Mouse (Mus musculus): Measurements from ENCODE around the gene Lingo1. TPM values are rescaled to one million over a fixed set of nuclear protein-coding genes. Genes with fewer than 3 reads are reported as not detected.

Gene Lingo1
- polyA plus RNA-seq, 1 experiment from 2014 or later = 1.3 TPM

DNA sequence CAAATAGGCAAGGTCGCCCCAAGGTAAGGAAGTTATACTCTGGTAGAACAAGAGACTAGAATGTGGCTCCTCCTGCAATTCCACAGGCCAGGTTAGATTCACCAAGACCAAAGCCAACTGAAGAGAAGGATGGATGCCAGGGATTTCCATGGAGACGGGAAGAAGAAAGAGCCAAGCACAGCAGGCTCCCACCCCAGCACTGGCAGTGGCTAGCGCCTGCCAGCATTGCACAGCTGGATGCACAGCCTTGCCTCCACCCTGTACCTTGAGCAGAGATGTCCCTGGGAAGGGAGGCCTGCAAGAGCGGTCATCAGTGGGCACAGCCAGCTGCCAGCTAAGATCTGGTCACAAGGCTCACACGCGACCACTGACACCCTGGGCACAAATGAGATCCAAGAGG, 42.9 kb downstream of the Lingo1 start:
- no peak for DNase-seq (ENCODE audit: low spot score)
- Histone ChIP-seq H3K4me1 (ENCODE audit: insufficient read depth, low read depth, low read length) (no peaks in the 10 kb centered on the region), H3K36me3 (ENCODE audit: insufficient read depth, low read length) (no peaks in the 10 kb centered on the region), H3K27me3 (replicated peaks; ENCODE audit: insufficient read depth, low read length) (no peaks in the 10 kb centered on the region), H3K9me3 (ENCODE audit: low read length) (no peaks in the 10 kb centered on the region), H3K9ac (replicated peaks; ENCODE audit: low read depth) (no peak overlapping the region), H3K27ac (ENCODE audit: low read length) (no peak overlapping the region), H3K4me3 (ENCODE audit: low read depth, low read length) (no peak overlapping the region), H3K4me2 (replicated peaks; ENCODE audit: low read depth, low read length) (no peak overlapping the region)
- no peak for ATAC-seq
- TF ChIP-seq CTCF (IDR thresholded peaks at IDR 0.05) (no peak), EP300 (IDR thresholded peaks at IDR 0.05) (no peak)
- WGBS = 78% methylated on average over 6 of the region's 6 CpGs

DNA sequence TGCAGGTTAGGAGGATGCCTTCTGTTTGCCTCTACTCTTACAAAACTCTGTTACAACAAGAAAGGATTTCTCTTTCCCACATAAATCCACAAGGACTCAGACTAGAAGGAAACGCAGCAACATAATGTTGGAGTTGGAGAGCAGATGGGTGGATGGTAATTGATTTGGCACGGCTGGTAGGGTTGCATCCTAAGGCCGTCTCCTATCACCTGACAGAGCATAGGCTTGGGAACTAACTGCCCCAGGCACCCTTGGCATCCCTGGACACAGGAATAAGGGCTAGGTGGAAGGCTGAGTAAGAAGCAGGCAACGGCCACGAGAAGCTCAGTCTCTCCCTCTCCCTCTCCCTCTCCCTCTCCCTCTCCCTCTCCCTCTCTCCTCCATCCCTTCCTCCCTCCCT, 48.2 kb downstream of the Lingo1 start:
- TF ChIP-seq EP300 (IDR thresholded peaks at IDR 0.05) (no peak), CTCF (IDR thresholded peaks at IDR 0.05) (no peak)
- H3K36me3 ChIP-seq (ENCODE audit: insufficient read depth, low read length) = no peaks in the 10 kb centered on the region
- no peak overlapping the region for H3K9ac ChIP-seq (replicated peaks; ENCODE audit: low read depth)
- WGBS = 74% methylated on average over 5 of the region's 5 CpGs
- H3K4me2 ChIP-seq (replicated peaks; ENCODE audit: low read depth, low read length) = no peak overlapping the region
- ATAC-seq (no peak), DNase-seq (ENCODE audit: low spot score) (no peak)
- H3K4me3 ChIP-seq (ENCODE audit: low read depth, low read length) = no peak overlapping the region
- H3K4me1 ChIP-seq (ENCODE audit: insufficient read depth, low read depth, low read length) = no peaks in the 10 kb centered on the region
- H3K27ac ChIP-seq (ENCODE audit: low read length) = no peak overlapping the region
- no peaks in the 10 kb centered on the region for H3K9me3 ChIP-seq (ENCODE audit: low read length)
- no peaks in the 10 kb centered on the region for H3K27me3 ChIP-seq (replicated peaks; ENCODE audit: insufficient read depth, low read length)

DNA sequence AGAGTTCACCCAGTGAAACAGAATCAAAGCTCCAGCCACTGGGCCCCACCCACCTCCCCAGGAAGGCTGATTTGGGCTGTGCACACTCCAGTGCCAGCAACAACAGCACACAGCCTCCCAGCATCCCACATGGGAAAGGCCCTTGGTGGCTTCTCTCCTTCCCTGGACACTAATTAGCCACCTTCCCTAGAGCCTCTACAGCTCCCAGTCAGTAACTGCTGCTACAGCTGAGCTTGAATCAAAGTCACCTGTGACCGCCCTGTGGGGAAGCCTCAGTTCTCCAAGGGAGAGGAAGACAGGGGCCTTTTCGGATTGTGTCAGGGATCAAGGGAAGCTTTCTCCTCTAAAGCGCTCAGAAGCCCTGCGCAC, 49.4 kb downstream of the Lingo1 start:
- no peak for DNase-seq (ENCODE audit: low spot score)

DNA sequence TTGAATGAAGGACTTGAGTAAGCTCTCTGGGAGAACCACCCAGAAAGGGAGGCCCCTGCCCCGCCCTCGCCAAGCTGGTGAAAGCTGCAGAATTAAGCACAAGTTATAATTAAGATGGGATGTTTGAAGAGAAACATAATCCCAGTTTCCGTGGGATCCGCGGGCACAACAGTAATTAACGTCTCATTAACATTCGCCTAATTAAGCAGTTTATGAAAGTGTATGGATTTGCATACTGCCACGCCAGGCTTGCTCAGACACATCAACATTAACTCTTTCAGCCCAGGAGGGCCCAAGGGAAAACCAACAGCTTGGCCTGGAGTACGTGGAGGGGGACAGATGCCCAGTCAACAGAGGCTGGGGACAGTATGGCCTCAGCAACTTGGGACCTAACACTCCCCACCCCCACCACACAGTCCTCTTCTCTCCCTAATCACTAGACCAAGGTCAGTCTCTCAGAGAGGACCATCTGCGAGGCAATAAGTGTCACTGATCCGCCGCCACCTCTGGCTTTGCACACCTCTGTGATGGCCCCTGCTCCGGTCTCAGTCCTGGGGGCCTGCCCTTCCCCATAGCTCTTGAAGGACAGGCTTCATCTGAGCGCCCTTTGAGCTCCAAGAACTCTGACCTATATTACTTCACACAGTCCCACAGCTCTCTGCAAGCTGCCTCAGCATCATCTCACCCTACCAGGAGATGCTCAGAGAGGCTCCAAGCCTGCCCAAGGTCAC, 49.9 kb downstream of the Lingo1 start:
- ATAC-seq = no peak
- WGBS = 66% methylated on average over 14 of the region's 14 CpGs

More for the DNA sequence above, 49.4 kb downstream of the Lingo1 start:
- ATAC-seq = no peak
- Histone ChIP-seq H3K27ac (ENCODE audit: low read length) (no peak overlapping the region), H3K4me2 (replicated peaks; ENCODE audit: low read depth, low read length) (no peak overlapping the region), H3K4me1 (ENCODE audit: insufficient read depth, low read depth, low read length) (no peaks in the 10 kb centered on the region), H3K4me3 (ENCODE audit: low read depth, low read length) (no peak overlapping the region), H3K36me3 (ENCODE audit: insufficient read depth, low read length) (no peaks in the 10 kb centered on the region), H3K9me3 (ENCODE audit: low read length) (no peaks in the 10 kb centered on the region), H3K27me3 (replicated peaks; ENCODE audit: insufficient read depth, low read length) (no peaks in the 10 kb centered on the region), H3K9ac (replicated peaks; ENCODE audit: low read depth) (no peak overlapping the region)
- WGBS = 68% methylated on average over 4 of the region's 4 CpGs
- TF ChIP-seq EP300 (IDR thresholded peaks at IDR 0.05) = no peak
- no peak for TF ChIP-seq CTCF (IDR thresholded peaks at IDR 0.05)

DNA sequence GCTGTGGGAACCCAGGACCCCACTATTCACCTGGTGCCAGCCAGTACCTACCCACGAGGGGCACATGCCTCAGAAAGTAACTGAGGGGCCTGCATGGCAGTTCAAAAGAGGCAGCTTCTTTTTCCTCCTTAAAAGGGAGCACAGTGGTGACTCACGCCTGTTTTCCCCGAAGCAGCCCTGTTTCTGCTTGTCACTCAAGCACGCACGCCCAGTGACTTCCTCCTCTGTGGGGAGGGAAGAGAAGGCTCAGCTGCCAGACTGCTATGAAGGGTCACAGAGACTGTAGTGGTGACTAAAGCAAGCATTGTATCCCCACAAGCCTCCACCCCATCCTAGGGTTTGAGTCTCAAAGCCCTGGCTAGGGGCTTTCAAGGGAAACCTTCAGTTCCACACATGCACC, 51.9 kb downstream of the Lingo1 start:
- 19% methylated on average over 4 of the region's 5 CpGs for WGBS
- H3K9me3 ChIP-seq (ENCODE audit: low read length) = no peaks in the 10 kb centered on the region
- H3K4me3 ChIP-seq (ENCODE audit: low read depth, low read length) = no peak overlapping the region
- DNase-seq (ENCODE audit: low spot score) = peak; percentile 53
- TF ChIP-seq EP300 (IDR thresholded peaks at IDR 0.05) = no peak
- TF ChIP-seq CTCF (IDR thresholded peaks at IDR 0.05) = no peak
- no peaks in the 10 kb centered on the region for H3K4me1 ChIP-seq (ENCODE audit: insufficient read depth, low read depth, low read length)
- ATAC-seq = peak; percentile 44; the same call in 1 of the 2 replicates
- H3K27me3 ChIP-seq (replicated peaks; ENCODE audit: insufficient read depth, low read length) = no peaks in the 10 kb centered on the region
- no peak overlapping the region for H3K4me2 ChIP-seq (replicated peaks; ENCODE audit: low read depth, low read length)
- no peak overlapping the region for H3K9ac ChIP-seq (replicated peaks; ENCODE audit: low read depth)
- no peak overlapping the region for H3K27ac ChIP-seq (ENCODE audit: low read length)
- no peaks in the 10 kb centered on the region for H3K36me3 ChIP-seq (ENCODE audit: insufficient read depth, low read length)

More for the DNA sequence above, 49.9 kb downstream of the Lingo1 start:
- no peak for DNase-seq (ENCODE audit: low spot score)
- TF ChIP-seq EP300 (IDR thresholded peaks at IDR 0.05) (no peak), CTCF (IDR thresholded peaks at IDR 0.05) (no peak)
- no peaks in the 10 kb centered on the region for H3K36me3 ChIP-seq (ENCODE audit: insufficient read depth, low read length)
- no peaks in the 10 kb centered on the region for H3K4me1 ChIP-seq (ENCODE audit: insufficient read depth, low read depth, low read length)
- no peaks in the 10 kb centered on the region for H3K27me3 ChIP-seq (replicated peaks; ENCODE audit: insufficient read depth, low read length)
- no peak overlapping the region for H3K4me2 ChIP-seq (replicated peaks; ENCODE audit: low read depth, low read length)
- H3K9ac ChIP-seq (replicated peaks; ENCODE audit: low read depth) = no peak overlapping the region
- H3K27ac ChIP-seq (ENCODE audit: low read length) = no peak overlapping the region
- H3K9me3 ChIP-seq (ENCODE audit: low read length) = no peaks in the 10 kb centered on the region
- no peak overlapping the region for H3K4me3 ChIP-seq (ENCODE audit: low read depth, low read length)

DNA sequence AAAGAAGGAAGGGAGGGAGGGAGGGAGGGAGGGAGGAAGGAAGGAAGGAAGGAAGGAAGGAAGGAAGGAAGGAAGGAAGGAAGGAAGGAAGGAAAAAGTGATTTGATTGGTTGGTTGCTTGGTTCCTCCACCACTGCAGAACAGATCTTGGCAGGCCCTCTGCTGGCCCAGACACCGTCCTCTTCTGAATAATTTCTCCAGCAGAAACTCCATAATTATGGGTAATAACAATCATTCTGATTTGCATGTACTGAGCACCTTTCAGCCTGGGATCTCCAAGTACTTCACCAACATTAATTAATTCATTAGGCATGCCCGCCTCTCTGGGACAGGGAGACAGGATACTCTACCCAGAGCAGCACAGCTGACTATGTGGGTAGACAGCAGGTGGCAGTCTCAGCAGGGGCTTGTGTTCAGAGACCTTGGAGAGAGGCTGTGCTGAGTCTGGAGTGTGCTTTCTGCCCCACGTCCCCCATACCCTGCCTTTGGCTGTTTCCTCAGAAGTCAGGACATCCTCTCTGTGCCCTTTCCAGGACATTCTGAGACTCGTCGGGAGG, 57.0 kb downstream of the Lingo1 start:
- no peak overlapping the region for H3K4me2 ChIP-seq (replicated peaks; ENCODE audit: low read depth, low read length)
- 58% methylated on average over 5 of the region's 5 CpGs for WGBS
- TF ChIP-seq EP300 (IDR thresholded peaks at IDR 0.05) (no peak), CTCF (IDR thresholded peaks at IDR 0.05) (peak; percentile 39)
- H3K36me3 ChIP-seq (ENCODE audit: insufficient read depth, low read length) = no peaks in the 10 kb centered on the region
- no peak overlapping the region for H3K4me3 ChIP-seq (ENCODE audit: low read depth, low read length)
- no peaks in the 10 kb centered on the region for H3K4me1 ChIP-seq (ENCODE audit: insufficient read depth, low read depth, low read length)
- no peak overlapping the region for H3K27ac ChIP-seq (ENCODE audit: low read length)
- H3K9ac ChIP-seq (replicated peaks; ENCODE audit: low read depth) = no peak overlapping the region
- DNase-seq (ENCODE audit: low spot score) (no peak), ATAC-seq (no peak)
- no peaks in the 10 kb centered on the region for H3K27me3 ChIP-seq (replicated peaks; ENCODE audit: insufficient read depth, low read length)
- H3K9me3 ChIP-seq (ENCODE audit: low read length) = no peaks in the 10 kb centered on the region
